Mouse (Mus musculus) heart, embryonic 16.5 days (tissue): Measurements from ENCODE around the gene Ralgapb. TPM values are rescaled to one million over a fixed set of nuclear protein-coding genes. Genes with fewer than 3 reads are reported as not detected.
A peak's percentile ranks its signal among the peaks of the same experiment; 100 is the strongest.

ENCODE experiments used
- ATAC-seq: fragments of 200-750 bp; cut with Nextera tagmentation; replicated peaks from 2 replicates; pipeline ENCODE4 v1.8.0; 2017; ENCODE audit warnings: moderate number of reproducible peaks; ENCODE audit not compliant: insufficient read depth, low FRiP score; ENCODE audit errors: extremely low read depth
- H3K27ac ChIP-seq: fragments of 300-500 bp; sonication (generic); 2 replicates; pipeline ENCODE4 v1.5.1; 2014; ENCODE audit warnings: mild to moderate bottlenecking, low read length, control low read depth, moderate library complexity
- H3K27me3 ChIP-seq: fragments of 300-500 bp; sonication (generic); 2 replicates; pipeline ENCODE4 v1.6.1; 2014; ENCODE audit warnings: low read length, mixed read lengths; ENCODE audit not compliant: control insufficient read depth, insufficient read depth
- H3K36me3 ChIP-seq: fragments of 300-500 bp; sonication (generic); 2 replicates; pipeline ENCODE4 v1.6.1; 2014; ENCODE audit not compliant: control insufficient read depth, insufficient read depth
- H3K4me1 ChIP-seq: fragments of 300-500 bp; sonication (generic); 2 replicates; pipeline ENCODE4 v1.6.1; 2014; ENCODE audit warnings: low read length, mixed read lengths; ENCODE audit not compliant: control insufficient read depth, insufficient read depth
- H3K4me2 ChIP-seq: fragments of 300-500 bp; sonication (generic); 2 replicates; pipeline ENCODE4 v1.6.1; 2014; ENCODE audit warnings: low read depth, mild to moderate bottlenecking, control low read depth, low read length
- H3K4me3 ChIP-seq: fragments of 300-500 bp; sonication (generic); 2 replicates; pipeline ENCODE4 v1.5.1; 2014; ENCODE audit warnings: mild to moderate bottlenecking, control low read depth, low read length
- H3K9ac ChIP-seq: fragments of 300-500 bp; sonication (generic); 2 replicates; pipeline ENCODE4 v1.6.1; 2014; ENCODE audit warnings: low read length, control low read depth
- H3K9me3 ChIP-seq: fragments of 300-500 bp; sonication (generic); replicated peaks from 2 replicates; pipeline ENCODE4 v1.6.1; 2016; ENCODE audit warnings: low read length; ENCODE audit not compliant: control insufficient read depth
- WGBS: fragments of 180-500 bp; shearing (Covaris S2); extraction: QIAGEN DNeasy Blood & Tissue Kit; methylation state at CpG from one replicate; pipeline ENCODE4 v1.1.7; 2014; 5-methylcytosine and 5-hydroxymethylcytosine counted together
- polyA plus RNA-seq: library from polyadenylated mRNA; unstranded; fragments of >200 nt; fragmentation: Nextera tagmentation; extraction: Ambion mirVana; gene quantifications from 2 replicates; pipeline ENCODE4 v1.2.1, GENCODE M21; 2015

Ralgapb gene
- polyA plus RNA-seq, 1 experiment from 2014 or later: 9.1 TPM

- Histone ChIP-seq H3K4me2 (no peak overlapping the region), H3K36me3 (no peaks in the 10 kb centered on the region), H3K4me3 (no peak overlapping the region), H3K27ac (no peak overlapping the region), H3K27me3 (peaks cover 11% of the 10 kb centered on the region; the same call in 1 of the 2 replicates), H3K4me1 (no peaks in the 10 kb centered on the region), H3K9me3 (no peaks in the 10 kb centered on the region), H3K9ac (no peak overlapping the region)
- ATAC-seq: no peak
- 20% methylated on average over 5 of the region's 5 CpGs for WGBS
Observed at GRCm38 (mm10) chr2:158370173-158370550, 39.5 kb upstream of the Ralgapb start.

GRCm38 (mm10) chr2:158373061-158373460, 36.6 kb upstream of the Ralgapb start:
- Histone ChIP-seq H3K9me3 (no peaks in the 10 kb centered on the region), H3K4me1 (no peaks in the 10 kb centered on the region; the same call in 1 of the 2 replicates), H3K4me2 (no peak overlapping the region), H3K27me3 (peaks cover 31% of the 10 kb centered on the region), H3K36me3 (no peaks in the 10 kb centered on the region), H3K27ac (no peak overlapping the region), H3K9ac (no peak overlapping the region), H3K4me3 (no peak overlapping the region)
- ATAC-seq: peak; percentile 41; the same call in 1 of the 2 replicates
- WGBS: 36% methylated on average over 5 of the region's 5 CpGs

GRCm38 (mm10) chr2:158373516-158373915, 36.1 kb upstream of the Ralgapb start:
- H3K27me3 ChIP-seq: peaks cover 31% of the 10 kb centered on the region
- H3K4me3 ChIP-seq: no peak overlapping the region
- H3K36me3 ChIP-seq: no peaks in the 10 kb centered on the region
- WGBS: 59% methylated on average over 7 of the region's 7 CpGs
- no peak overlapping the region for H3K9ac ChIP-seq
- no peaks in the 10 kb centered on the region for H3K9me3 ChIP-seq
- no peaks in the 10 kb centered on the region; the same call in 1 of the 2 replicates for H3K4me1 ChIP-seq
- ATAC-seq: no peak
- no peak overlapping the region for H3K4me2 ChIP-seq
- no peak overlapping the region for H3K27ac ChIP-seq

- no peak within 1 kb of the TSS for H3K9ac ChIP-seq
- H3K27ac ChIP-seq: no peak within 1 kb of the TSS
- H3K9me3 ChIP-seq: no peaks in the 10 kb centered on the region
- H3K27me3 ChIP-seq: peaks cover 31% of the 10 kb centered on the region
- ATAC-seq: no peak
- H3K36me3 ChIP-seq: no peaks in the 10 kb centered on the region
- peak within 1 kb of the TSS; percentile 55 for H3K4me2 ChIP-seq
- no peaks in the 10 kb centered on the region; the same call in 1 of the 2 replicates for H3K4me1 ChIP-seq
- peak within 1 kb of the TSS; percentile 32 for H3K4me3 ChIP-seq
- 1% methylated on average over 36 of the region's 36 CpGs for WGBS
Observed at GRCm38 (mm10) chr2:158375443-158376122, 34.1 kb upstream of the Ralgapb start, which contains the start of gene Snhg11. TSS of gene Snhg11 (plus strand) at chr2:158375638.

- H3K9ac ChIP-seq: no peak overlapping the region
- H3K4me3 ChIP-seq: no peak overlapping the region
- no peaks in the 10 kb centered on the region for H3K36me3 ChIP-seq
- no peak overlapping the region for H3K27ac ChIP-seq
- H3K4me1 ChIP-seq: no peaks in the 10 kb centered on the region; the same call in 1 of the 2 replicates
- H3K27me3 ChIP-seq: peaks cover 31% of the 10 kb centered on the region
- no peak for ATAC-seq
- no peaks in the 10 kb centered on the region for H3K9me3 ChIP-seq
- 22% methylated on average over 12 of the region's 12 CpGs for WGBS
- no peak overlapping the region for H3K4me2 ChIP-seq
Observed at GRCm38 (mm10) chr2:158376123-158376687, 33.4 kb upstream of the Ralgapb start.

- Histone ChIP-seq H3K9me3 (no peaks in the 10 kb centered on the region), H3K4me2 (no peak overlapping the region), H3K27me3 (peaks cover 31% of the 10 kb centered on the region), H3K4me1 (no peaks in the 10 kb centered on the region; the same call in 1 of the 2 replicates), H3K4me3 (no peak overlapping the region), H3K9ac (no peak overlapping the region), H3K36me3 (no peaks in the 10 kb centered on the region), H3K27ac (no peak overlapping the region)
- WGBS: 64% methylated on average over 7 of the region's 7 CpGs
- ATAC-seq: no peak
Observed at GRCm38 (mm10) chr2:158376798-158377197, 32.9 kb upstream of the Ralgapb start.

GRCm38 (mm10) chr2:158377811-158378210, 31.8 kb upstream of the Ralgapb start:
- H3K4me3 ChIP-seq: no peak overlapping the region
- no peaks in the 10 kb centered on the region for H3K36me3 ChIP-seq
- no peak overlapping the region for H3K4me2 ChIP-seq
- 64% methylated on average over 1 of the region's 1 CpGs for WGBS
- no peak for ATAC-seq
- no peaks in the 10 kb centered on the region; the same call in 1 of the 2 replicates for H3K4me1 ChIP-seq
- peaks cover 31% of the 10 kb centered on the region for H3K27me3 ChIP-seq
- no peaks in the 10 kb centered on the region for H3K9me3 ChIP-seq
- H3K27ac ChIP-seq: no peak overlapping the region
- no peak overlapping the region for H3K9ac ChIP-seq

GRCm38 (mm10) chr2:158379354-158380078, 30.1 kb upstream of the Ralgapb start:
- Histone ChIP-seq H3K4me3 (no peak overlapping the region), H3K27me3 (peaks cover 24% of the 10 kb centered on the region), H3K4me1 (no peaks in the 10 kb centered on the region; the same call in 1 of the 2 replicates), H3K4me2 (no peak overlapping the region), H3K9me3 (no peaks in the 10 kb centered on the region), H3K36me3 (no peaks in the 10 kb centered on the region), H3K9ac (no peak overlapping the region), H3K27ac (no peak overlapping the region)
- 39% methylated on average over 13 of the region's 13 CpGs for WGBS
- no peak for ATAC-seq

- H3K27me3 ChIP-seq: no peaks in the 10 kb centered on the region
- no peaks in the 10 kb centered on the region for H3K4me1 ChIP-seq
- H3K9ac ChIP-seq: no peak overlapping the region
- H3K4me3 ChIP-seq: no peak overlapping the region
- H3K27ac ChIP-seq: no peak overlapping the region
- no peak overlapping the region for H3K4me2 ChIP-seq
- no peaks in the 10 kb centered on the region for H3K36me3 ChIP-seq
- 29% methylated on average over 8 of the region's 8 CpGs for WGBS
- no peaks in the 10 kb centered on the region for H3K9me3 ChIP-seq
- no peak for ATAC-seq
Observed at GRCm38 (mm10) chr2:158386072-158386471, 23.6 kb upstream of the Ralgapb start.
